Mouse (Mus musculus): Measurements from ENCODE around the gene Clcn7.

GRCm38 (mm10) chr17:25202401-25202800, 69.2 kb downstream of the Clcn7 start:
- no peak for TF ChIP-seq CTCF (IDR thresholded peaks at IDR 0.05; ENCODE audit: borderline replicate concordance, extremely low read depth, insufficient read depth, insufficient read length)
- TF ChIP-seq POLR2A (IDR thresholded peaks at IDR 0.05; ENCODE audit: borderline replicate concordance, extremely low read depth, insufficient read depth, insufficient read length, poor library complexity, severe bottlenecking), result no peak
